Mouse (Mus musculus): ENCODE data around the gene Pglyrp3. TPM values are rescaled to one million over a fixed set of nuclear protein-coding genes. Genes with fewer than 3 reads are reported as not detected.

The Pglyrp3 gene
- polyA plus RNA-seq (2012; fragmentation: generic; extraction: Trizol) = not detected

DNA sequence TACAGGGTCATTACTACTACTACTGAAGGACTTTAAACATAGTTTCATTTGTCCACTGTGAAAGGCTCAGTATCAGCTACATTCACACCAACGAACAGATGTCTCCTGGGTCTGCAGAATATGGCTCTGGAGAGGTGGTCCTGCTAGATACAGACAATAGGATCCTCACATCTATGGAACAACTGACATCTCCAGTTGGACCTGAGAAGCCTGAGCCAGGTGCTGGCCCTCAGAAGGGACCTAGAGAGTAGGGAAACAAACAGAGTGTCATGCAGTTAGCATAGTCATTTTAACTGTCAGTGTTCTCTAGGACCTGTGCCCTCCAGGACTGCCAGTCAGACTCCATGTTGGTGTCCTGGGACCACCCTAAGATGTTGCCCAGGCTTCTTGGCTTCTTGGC is at the start of gene Pglyrp3:
Gene Pglyrp3 (plus strand): TSS at position 301 of the 400 bp plus-strand sequence.

Other genes starting within 250 kb of the Pglyrp3 start
- under 1 TPM in 1 of 2 experiments, not detected in 1; 0.01 TPM for gene Lor, start 68.6 kb downstream of the Pglyrp3 start, polyA plus RNA-seq (2012; fragmentation: generic; extraction: Trizol)
- not detected for gene Prr9, start 109.4 kb downstream of the Pglyrp3 start, polyA plus RNA-seq (2012; fragmentation: generic; extraction: Trizol)
- gene Lelp1, start 128.2 kb downstream of the Pglyrp3 start, polyA plus RNA-seq (2012; fragmentation: generic; extraction: Trizol) = not detected
- gene Sprr2a1, start 201.2 kb downstream of the Pglyrp3 start, polyA plus RNA-seq (2012; fragmentation: generic; extraction: Trizol) = not detected
- gene Sprr2a2, start 201.3 kb downstream of the Pglyrp3 start, polyA plus RNA-seq (2012; fragmentation: generic; extraction: Trizol) = under 1 TPM; 0.09 to 0.75 TPM